Mouse (Mus musculus) MEL (cell line): ENCODE measurements at regions not wholly inside any gene's neighbourhood (a gene's known extent, or its start where the extent isn't known, plus 50 kb on each side); places are given as distances from the start of the nearest gene placed in this dataset.

ENCODE experiments used
- DNase-seq: peaks from one replicate; pipeline ENCODE4 v3.0.0; 2011; ENCODE audit warnings: low read depth, low spot score
- H3K27ac ChIP-seq: 2 replicates; pipeline ENCODE4 v1.5.1; 2012; ENCODE audit warnings: low read depth, mild to moderate bottlenecking, control low read depth, low read length, moderate library complexity; ENCODE audit not compliant: control insufficient read depth
- H3K27me3 ChIP-seq, 2 experiments: fragments of 150-350 bp in 1 of 2; sonication (generic) in 1 of 2; 2 replicates each; pipeline ENCODE4 v1.6.1; 2012; ENCODE audit warnings: low read length in 2 of 2, mild to moderate bottlenecking in 2 of 2, improper control_type of control experiment in 1 of 2, moderate library complexity in 1 of 2; ENCODE audit not compliant: insufficient read depth in 2 of 2, control insufficient read depth in 1 of 2
- H3K36me3 ChIP-seq, 2 experiments: 2 replicates each; pipeline ENCODE4 v1.6.1; 2012 to 2014; ENCODE audit warnings: low read length in 2 of 2, improper control_type of control experiment in 1 of 2, inconsistent platforms in 1 of 2, mild to moderate bottlenecking in 1 of 2; ENCODE audit not compliant: insufficient read depth in 2 of 2, control insufficient read depth in 1 of 2
- H3K4me1 ChIP-seq, 2 experiments: fragments of 150-350 bp in 1 of 2; sonication (generic) in 1 of 2; 2 replicates each; pipeline ENCODE4 v1.6.1; 2012; ENCODE audit warnings: low read length in 2 of 2, improper control_type of control experiment in 1 of 2, mild to moderate bottlenecking in 1 of 2; ENCODE audit not compliant: insufficient read depth in 2 of 2, control insufficient read depth in 1 of 2
- H3K4me3 ChIP-seq, 2 experiments: fragments of 150-350 bp in 1 of 2; sonication (generic) in 1 of 2; 2 replicates each; pipeline ENCODE4 v1.5.1; 2012; ENCODE audit warnings: low read depth in 2 of 2, low read length in 2 of 2, mild to moderate bottlenecking in 2 of 2, moderate library complexity in 2 of 2, control low read depth in 1 of 2, improper control_type of control experiment in 1 of 2; ENCODE audit not compliant: control insufficient read depth in 1 of 2, insufficient read depth in 1 of 2
- H3K79me2 ChIP-seq: 2 replicates; pipeline ENCODE4 v1.6.1; 2012; ENCODE audit warnings: mild to moderate bottlenecking, low read length, moderate library complexity; ENCODE audit not compliant: control insufficient read depth, poor library complexity, insufficient read depth
- H3K9ac ChIP-seq: 2 replicates; pipeline ENCODE4 v1.6.1; 2012; ENCODE audit warnings: low read depth, mild to moderate bottlenecking, control low read depth, low read length, moderate library complexity; ENCODE audit not compliant: control insufficient read depth, poor library complexity, severe bottlenecking
- H3K9me3 ChIP-seq: fragments of 150-350 bp; sonication (generic); replicated peaks from 2 replicates; pipeline ENCODE4 v1.6.1; 2012; ENCODE audit warnings: mild to moderate bottlenecking, low read length, improper control_type of control experiment, moderate library complexity; ENCODE audit not compliant: insufficient read depth
- CHD1 ChIP-seq: IDR thresholded peaks from 2 replicates; pipeline ENCODE4 v1.6.1; 2012; ENCODE audit warnings: low read depth, mild to moderate bottlenecking, inconsistent platforms, low read length, improper control_type of control experiment
- ELF1 ChIP-seq: IDR thresholded peaks from 2 replicates; pipeline ENCODE4 v1.6.1; 2014; ENCODE audit warnings: low read depth, mild to moderate bottlenecking, inconsistent platforms, low read length, improper control_type of control experiment, moderate library complexity
- EP300 ChIP-seq, 2 experiments: IDR thresholded peaks; 2 replicates each; pipeline ENCODE4 v1.6.1; 2011; ENCODE audit warnings: improper control_type of control experiment in 2 of 2, low read length in 2 of 2, low read depth in 1 of 2, mild to moderate bottlenecking in 1 of 2
- JUND ChIP-seq: IDR thresholded peaks from 2 replicates; pipeline ENCODE4 v1.6.1; 2011; ENCODE audit warnings: low read depth, mild to moderate bottlenecking, improper control_type of control experiment, low read length
- MAX ChIP-seq: IDR thresholded peaks from 2 replicates; pipeline ENCODE4 v1.6.1; 2011; ENCODE audit warnings: low read length, improper control_type of control experiment
- MEF2A ChIP-seq: IDR thresholded peaks from 2 replicates; pipeline ENCODE4 v1.6.1; 2014; ENCODE audit warnings: low read depth, mild to moderate bottlenecking, inconsistent platforms, low read length, improper control_type of control experiment; ENCODE audit not compliant: poor library complexity, insufficient replicate concordance, severe bottlenecking; ENCODE audit errors: extremely low read depth
- MXI1 ChIP-seq: IDR thresholded peaks from 2 replicates; pipeline ENCODE4 v1.6.1; 2011; ENCODE audit warnings: mild to moderate bottlenecking, low read depth, low read length, improper control_type of control experiment
- MYB ChIP-seq: IDR thresholded peaks from 2 replicates; pipeline ENCODE4 v1.6.1; 2011; ENCODE audit warnings: mild to moderate bottlenecking, low read depth, low read length, improper control_type of control experiment
- MYC ChIP-seq: IDR thresholded peaks from 2 replicates; pipeline ENCODE4 v1.6.1; 2011; ENCODE audit warnings: low read depth, mild to moderate bottlenecking, low read length, improper control_type of control experiment, moderate library complexity
- POLR2AphosphoS5 ChIP-seq: IDR thresholded peaks from 2 replicates; pipeline ENCODE4 v1.6.1; 2012; ENCODE audit warnings: low read depth, borderline replicate concordance, mild to moderate bottlenecking, inconsistent platforms, low read length, moderate library complexity, mixed read lengths
- SMC3 ChIP-seq: IDR thresholded peaks from 2 replicates; pipeline ENCODE4 v1.6.1; 2011; ENCODE audit warnings: low read depth, low read length, improper control_type of control experiment
- TAL1 ChIP-seq: IDR thresholded peaks from 2 replicates; pipeline ENCODE4 v1.6.1; 2012; ENCODE audit warnings: mild to moderate bottlenecking, inconsistent platforms, low read length, moderate library complexity, mixed read lengths
- ZC3H11A ChIP-seq: IDR thresholded peaks from 2 replicates; pipeline ENCODE4 v1.6.1; 2012; ENCODE audit warnings: low read depth, mild to moderate bottlenecking, inconsistent platforms, low read length, improper control_type of control experiment
- ZMIZ1 ChIP-seq: IDR thresholded peaks from 2 replicates; pipeline ENCODE4 v1.6.1; 2012; ENCODE audit warnings: low read depth, mild to moderate bottlenecking, inconsistent platforms, low read length, improper control_type of control experiment, moderate library complexity

GRCm38 (mm10) chr12:35736427-35736826, 189.0 kb upstream of the Agr3 start:
- Histone ChIP-seq H3K36me3 (no peaks in the 10 kb centered on the region), H3K9ac (no peak overlapping the region), H3K27ac (no peak overlapping the region), H3K79me2 (no peaks in the 10 kb centered on the region), H3K4me3 (no peak overlapping the region), H3K27me3 (no peaks in the 10 kb centered on the region), H3K4me1 (no peaks in the 10 kb centered on the region), H3K9me3 (no peaks in the 10 kb centered on the region)
- DNase-seq: no peak
- TF ChIP-seq MAX: no peak
- no peak for TF ChIP-seq MEF2A

- Histone ChIP-seq H3K9ac (no peak overlapping the region), H3K4me3 (no peak overlapping the region), H3K27ac (no peak overlapping the region), H3K9me3 (no peaks in the 10 kb centered on the region), H3K27me3 (no peaks in the 10 kb centered on the region), H3K4me1 (no peaks in the 10 kb centered on the region), H3K79me2 (no peaks in the 10 kb centered on the region), H3K36me3 (no peaks in the 10 kb centered on the region)
- DNase-seq: no peak
- TF ChIP-seq MYC: no peak
- no peak for TF ChIP-seq JUND
- TF ChIP-seq TAL1: no peak
- TF ChIP-seq POLR2AphosphoS5: no peak
- no peak for TF ChIP-seq SMC3
- TF ChIP-seq ZC3H11A: no peak
- no peak for TF ChIP-seq MXI1
- TF ChIP-seq EP300 (IDR thresholded peaks at IDR 0.05; ENCODE audit: low read depth in 1 of 2, low read length in 2 of 2): no peak
- no peak for TF ChIP-seq ZMIZ1
- no peak for TF ChIP-seq MAX
- no peak for TF ChIP-seq MYB
These were observed 190.4 kb upstream of the Agr3 start for GRCm38 (mm10) chr12:35735002-35735401.

- Histone ChIP-seq H3K27me3 (no peaks in the 10 kb centered on the region), H3K9me3 (no peaks in the 10 kb centered on the region), H3K4me3 (no peak overlapping the region), H3K27ac (no peak overlapping the region), H3K9ac (no peak overlapping the region), H3K4me1 (no peaks in the 10 kb centered on the region), H3K79me2 (no peaks in the 10 kb centered on the region), H3K36me3 (no peaks in the 10 kb centered on the region)
- DNase-seq: no peak
- TF ChIP-seq ELF1 (no peak), CHD1 (no peak)
These were observed 191.0 kb upstream of the Agr3 start for GRCm38 (mm10) chr12:35734371-35734770.
